Mouse (Mus musculus): Measurements from ENCODE around the gene Theg.

The Theg gene

DNA sequence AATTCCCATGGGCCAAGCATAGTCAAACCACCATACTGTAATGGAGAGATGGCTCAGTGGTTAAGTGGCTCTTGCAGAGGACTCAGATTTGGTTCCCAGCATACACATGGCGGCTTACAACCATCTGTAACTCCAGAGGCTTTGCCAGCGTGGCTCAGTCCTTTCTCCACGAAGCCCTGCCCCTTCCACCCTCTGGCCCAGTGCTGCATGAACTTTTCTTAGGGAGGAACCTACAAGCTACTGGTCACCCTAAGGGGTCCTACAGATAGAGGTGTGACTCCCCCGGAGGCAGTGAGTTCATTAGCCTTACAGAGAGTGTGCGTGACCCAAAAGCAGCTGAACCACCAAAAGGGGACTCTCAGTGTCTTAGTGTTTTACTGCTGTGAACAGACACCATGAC, 30.2 kb downstream of the Theg start:
- DNase-seq (ENCODE audit: extremely low read depth, low read depth) = no peak

DNA sequence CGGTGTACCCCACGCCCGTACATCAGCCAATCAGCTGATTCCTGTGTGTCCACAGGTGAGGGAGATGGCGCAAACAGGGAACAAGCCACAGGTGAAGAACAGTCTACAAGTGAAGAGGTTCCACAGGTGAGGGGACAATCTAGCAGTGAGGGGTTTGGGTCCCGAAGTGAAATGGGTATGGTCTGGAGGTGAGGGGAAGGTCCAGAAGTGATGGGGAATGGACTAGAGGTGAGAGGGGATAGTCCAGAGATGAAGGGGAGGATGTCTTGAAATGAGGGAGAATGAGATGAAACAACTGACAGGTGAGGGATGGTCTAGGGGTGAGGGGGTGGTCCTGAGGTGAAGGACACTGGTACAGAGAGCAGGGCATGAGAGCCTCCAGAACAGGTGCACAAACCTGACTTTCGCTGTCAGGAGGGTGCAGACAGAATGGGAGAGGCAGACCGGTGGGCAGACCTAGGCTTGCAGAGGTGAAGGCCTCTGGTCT, 31.9 kb downstream of the Theg start:
- DNase-seq (ENCODE audit: extremely low read depth, low read depth) = no peak

DNA sequence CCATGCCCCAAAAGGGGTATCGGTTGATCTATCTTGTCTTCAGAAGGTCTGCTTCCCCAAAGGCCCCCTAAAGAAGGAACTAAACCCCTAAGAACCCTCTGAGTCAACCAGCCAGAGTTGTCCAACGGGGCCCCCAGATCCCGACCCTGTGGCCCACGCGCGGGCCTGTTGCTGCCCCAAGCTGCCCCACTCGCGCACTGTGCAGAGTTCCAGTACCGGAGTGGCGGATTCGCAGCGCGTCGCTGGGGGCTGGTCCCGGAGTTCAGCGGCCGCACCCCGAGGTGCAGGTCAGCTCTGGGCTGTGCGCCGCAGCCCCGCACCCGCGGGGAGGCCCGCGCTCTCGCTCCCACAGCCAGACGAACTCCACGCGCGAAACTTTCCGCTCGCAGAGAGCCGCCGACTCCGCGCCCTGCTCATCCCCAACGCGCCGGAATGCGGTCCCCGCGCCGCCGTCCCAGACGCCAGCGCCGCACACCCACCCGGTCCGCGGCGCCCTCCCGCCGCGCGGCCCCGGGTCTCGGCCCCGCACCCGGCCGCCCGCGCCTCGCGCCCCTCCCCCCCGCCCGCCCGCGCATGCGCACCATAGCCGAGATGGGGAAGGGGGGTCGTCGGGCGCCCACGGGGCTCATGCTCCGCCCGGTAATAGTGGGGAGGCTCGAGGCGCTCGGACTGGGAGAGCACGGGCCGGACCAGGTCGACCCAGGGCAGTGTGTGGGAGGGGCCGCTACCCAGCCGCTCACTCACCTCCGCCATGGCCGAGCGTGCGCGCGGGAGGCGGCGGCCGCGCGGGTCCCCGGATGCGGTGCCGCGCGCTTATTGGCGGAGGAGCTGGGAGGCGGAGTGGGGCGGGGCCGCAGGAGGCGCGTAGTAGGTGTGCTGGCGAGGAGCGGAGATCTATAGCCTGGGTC, 32.5 kb downstream of the Theg start, which contains the start of gene Mier2:
Gene Mier2 (minus strand): TSS at position 870 of the 908 bp plus-strand sequence.
- no peak for DNase-seq (ENCODE audit: extremely low read depth, low read depth)

DNA sequence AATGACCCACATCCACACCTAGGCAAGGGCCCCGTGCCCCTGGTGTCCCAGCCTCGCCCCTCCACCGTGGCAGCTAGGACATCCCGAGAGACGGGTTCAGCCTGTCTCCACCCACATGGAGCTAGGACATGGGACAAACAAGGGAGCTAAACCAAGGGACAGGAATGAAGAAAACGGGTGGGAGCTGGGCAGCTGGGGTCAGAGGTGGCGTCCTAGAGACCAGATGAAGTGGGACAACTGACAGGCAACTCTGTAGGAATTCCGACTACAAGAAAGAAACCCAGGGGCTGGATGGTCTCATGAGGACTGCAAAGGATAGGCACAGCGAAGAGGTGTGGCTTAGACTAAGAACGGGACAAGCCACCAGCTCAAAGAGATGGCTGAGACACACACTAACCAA, 33.4 kb downstream of the Theg start:
- DNase-seq (ENCODE audit: extremely low read depth, low read depth) = no peak

- no peak for DNase-seq (ENCODE audit: extremely low read depth, low read depth)
Observed at GRCm38 (mm10) chr10:79553176-79553575, 34.0 kb downstream of the Theg start.

- no peak for DNase-seq (ENCODE audit: extremely low read depth, low read depth)
Observed at GRCm38 (mm10) chr10:79552531-79552930, 34.6 kb downstream of the Theg start.

- DNase-seq (ENCODE audit: extremely low read depth, low read depth) = no peak
Observed at GRCm38 (mm10) chr10:79550366-79550765, 36.8 kb downstream of the Theg start.

- DNase-seq (ENCODE audit: extremely low read depth, low read depth) = no peak
Observed at GRCm38 (mm10) chr10:79548971-79549723, 38.0 kb downstream of the Theg start.

DNA sequence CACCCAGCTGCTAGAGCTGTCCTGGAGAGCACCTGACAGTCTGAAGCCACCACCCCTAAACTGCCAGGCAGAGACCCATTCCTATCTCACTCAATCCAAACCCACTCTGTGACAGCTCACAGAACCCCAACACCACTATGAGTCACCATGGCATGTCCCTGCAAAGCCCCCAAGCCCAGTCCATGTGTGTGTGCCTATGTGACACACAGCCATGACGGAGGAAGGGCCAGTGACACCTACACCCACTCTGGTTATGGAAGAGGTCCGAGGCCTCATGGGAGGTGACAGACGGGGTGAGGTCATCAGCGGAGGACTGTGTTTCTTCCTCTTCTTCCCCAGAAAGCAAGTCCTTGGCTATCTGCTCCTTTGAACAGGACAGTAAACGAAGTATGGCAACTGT, 38.6 kb downstream of the Theg start:
- DNase-seq (ENCODE audit: extremely low read depth, low read depth) = no peak

- no peak for DNase-seq (ENCODE audit: extremely low read depth, low read depth)
Observed at GRCm38 (mm10) chr10:79547148-79547675, 39.9 kb downstream of the Theg start.

GRCm38 (mm10) chr10:79546483-79546882, 40.6 kb downstream of the Theg start:
- DNase-seq (ENCODE audit: extremely low read depth, low read depth) = no peak

GRCm38 (mm10) chr10:79545891-79546290, 41.2 kb downstream of the Theg start:
- no peak for DNase-seq (ENCODE audit: extremely low read depth, low read depth)

DNA sequence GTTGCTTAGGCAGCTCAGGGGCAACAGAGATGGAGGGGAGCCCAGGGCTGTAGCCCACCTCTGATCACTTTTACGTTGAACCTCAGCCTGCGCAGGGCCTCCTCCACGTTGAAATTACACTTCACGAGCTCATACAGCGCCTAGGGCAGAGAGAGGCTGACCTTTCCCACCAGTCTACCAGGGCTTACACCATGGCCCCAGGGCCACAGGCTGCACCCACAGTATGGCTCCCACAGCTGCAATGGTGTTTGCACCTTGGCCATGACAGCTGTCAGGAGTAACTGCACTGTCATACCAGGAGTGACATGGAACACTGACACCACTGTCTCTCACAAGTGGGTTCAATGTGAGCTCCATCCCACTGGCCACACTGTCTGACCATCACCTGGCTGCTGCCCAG, 42.5 kb downstream of the Theg start:
- DNase-seq (ENCODE audit: extremely low read depth, low read depth) = no peak

DNA sequence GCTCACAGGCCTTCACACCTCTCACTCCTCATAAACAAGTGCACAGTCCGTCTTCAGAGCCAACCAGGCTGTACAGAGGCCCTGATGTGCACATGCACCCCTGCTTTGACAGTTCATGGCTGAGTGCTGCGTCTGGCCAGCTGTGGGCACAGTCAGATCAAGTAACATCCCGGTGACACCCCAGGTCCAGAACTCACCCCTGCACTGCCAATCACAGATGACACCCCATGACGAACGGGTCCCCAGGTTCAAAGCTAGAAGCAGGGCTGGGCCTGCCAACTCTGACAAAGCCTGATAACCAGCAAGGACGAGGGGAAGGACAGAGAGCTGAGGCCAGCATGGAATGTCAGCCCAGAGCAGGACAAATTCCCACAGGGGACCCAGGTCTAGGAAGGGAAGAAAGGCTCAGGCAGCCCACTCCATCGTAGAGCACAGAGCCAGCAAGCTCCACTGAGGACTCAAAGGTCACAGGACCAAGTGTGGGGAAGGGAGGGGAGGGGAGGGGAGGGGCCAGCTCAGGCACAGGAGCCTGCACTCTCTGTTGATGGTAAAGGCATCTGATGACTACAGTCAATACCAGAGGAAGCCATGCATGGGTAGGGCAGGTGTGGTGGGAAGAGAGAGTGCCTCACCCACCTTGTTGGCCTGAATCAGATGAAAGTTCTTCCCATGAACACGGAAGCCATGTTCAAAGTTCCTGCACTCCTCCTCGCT, 43.1 kb downstream of the Theg start:
- DNase-seq (ENCODE audit: extremely low read depth, low read depth) = no peak

DNA sequence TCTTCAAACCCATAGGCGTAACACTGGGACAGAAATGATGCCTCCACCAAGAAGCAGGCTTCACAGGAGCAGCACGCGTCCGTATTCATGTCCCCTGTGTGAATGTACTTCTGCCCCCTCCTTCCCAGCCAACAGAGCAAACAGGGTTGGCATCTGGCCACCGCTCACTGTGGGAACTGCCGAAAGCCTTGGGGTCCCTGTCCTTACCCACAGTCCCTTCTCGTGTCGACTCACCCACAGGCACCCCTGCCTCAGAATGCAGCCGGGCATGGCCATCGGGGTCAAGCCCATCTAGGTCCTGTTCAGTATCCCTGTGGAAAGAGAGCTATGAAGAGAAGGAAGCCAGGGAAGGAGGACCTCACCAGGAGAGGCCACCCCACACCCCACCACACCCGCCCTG, 45.0 kb downstream of the Theg start:
- no peak for DNase-seq (ENCODE audit: extremely low read depth, low read depth)

- DNase-seq (ENCODE audit: extremely low read depth, low read depth) = no peak
Observed at GRCm38 (mm10) chr10:79541522-79541921, 45.6 kb downstream of the Theg start.

GRCm38 (mm10) chr10:79540746-79541145, 46.4 kb downstream of the Theg start:
- no peak for DNase-seq (ENCODE audit: extremely low read depth, low read depth)

GRCm38 (mm10) chr10:79539701-79540495, 47.2 kb downstream of the Theg start:
- DNase-seq (ENCODE audit: extremely low read depth, low read depth) = no peak

GRCm38 (mm10) chr10:79538873-79539272, 48.3 kb downstream of the Theg start:
- DNase-seq (ENCODE audit: extremely low read depth, low read depth) = no peak

- no peak for DNase-seq (ENCODE audit: extremely low read depth, low read depth)
Observed at GRCm38 (mm10) chr10:79538323-79538722, 48.8 kb downstream of the Theg start.

DNA sequence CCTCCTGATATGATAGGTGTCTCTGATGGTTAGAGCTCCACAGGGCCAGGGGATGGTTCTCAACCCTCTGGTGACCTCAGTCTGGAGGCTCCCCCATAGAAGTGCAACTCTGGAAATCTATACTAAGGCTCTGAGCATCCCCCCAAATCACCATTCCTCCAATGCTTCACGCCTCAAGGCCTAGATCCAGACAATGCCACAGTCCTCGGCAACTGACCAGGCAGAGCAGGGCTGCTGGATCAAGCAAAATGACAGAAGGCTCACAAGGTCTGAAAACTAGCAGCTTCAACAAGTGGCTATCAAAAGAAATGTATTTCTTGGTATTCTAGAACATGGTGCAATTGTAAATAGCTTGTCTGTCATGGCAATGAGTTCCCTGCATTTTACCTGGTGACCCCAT, 49.4 kb downstream of the Theg start:
- DNase-seq (ENCODE audit: extremely low read depth, low read depth) = no peak

Data from MEL-GATA-1-ER (cell line).